Mouse (Mus musculus): ENCODE measurements around the gene Try10.
"Not testable (repeated sequence)": the region's sequence is repeated elsewhere in the genome, so short reads cannot be mapped to it uniquely, and the experiment has no call there.

The Try10 gene

GRCm38 (mm10) chr6:41353932-41354331 is at the start of gene Try10:
TSS of gene Try10 (plus strand) at chr6:41354105.
- no peak for DNase-seq (ENCODE audit: low spot score in 2 of 2)

- DNase-seq (ENCODE audit: low spot score in 2 of 2), result not testable (repeated sequence)
These were observed 37.2 kb upstream of the Try10 start, which contains the start of gene Try5 for GRCm38 (mm10) chr6:41316741-41317140. TSS of gene Try5 (minus strand) at chr6:41316841.

GRCm38 (mm10) chr6:41373772-41374171 is 19.9 kb downstream of the Try10 start:
- not testable (repeated sequence) for DNase-seq (ENCODE audit: low spot score in 2 of 2)

- not testable (repeated sequence) for DNase-seq (ENCODE audit: low spot score in 2 of 2)
These were observed 23.7 kb downstream of the Try10 start, which contains the start of gene Prss3 for GRCm38 (mm10) chr6:41377578-41377977. TSS of gene Prss3 (minus strand) at chr6:41377678.

- no peak for DNase-seq (ENCODE audit: low spot score in 2 of 2)
These were observed 32.9 kb downstream of the Try10 start for GRCm38 (mm10) chr6:41386781-41387180.

- DNase-seq (ENCODE audit: low spot score in 2 of 2), result not testable (repeated sequence)
These were observed 37.7 kb downstream of the Try10 start for GRCm38 (mm10) chr6:41391640-41392039.

GRCm38 (mm10) chr6:41392056-41392455 is 38.2 kb downstream of the Try10 start, which contains the start of gene Gm5771:
TSS of gene Gm5771 (plus strand) at chr6:41392356.
- DNase-seq (ENCODE audit: low spot score in 2 of 2), result not testable (repeated sequence)
